8 mouse cellular contexts compared by ENCODE assay signal in genomic region chr1:35849406-35850190, GRCm38 (mm10).
DNase-seq lines count a peak whose midpoint lies in the region; ATAC-seq and TF ChIP-seq lines count a peak whose summit lies in the region.
"Had no signal": no experiment of that assay in that cellular context is flagged by ENCODE, and none has a peak within 500 bp of the region (broad histone marks: within the 10 kb centered on the region; RNA-seq: fewer than 3 reads in every experiment).

No protein-coding gene starts in this region.

- H3K36me3 ChIP-seq in intestine, embryonic 14.5 days (ENCODE audit: control insufficient read depth, insufficient read depth, low read length) = no peaks in the 10 kb centered on the region
- H3K36me3 ChIP-seq in intestine, embryonic 16.5 days (ENCODE audit: control insufficient read depth, insufficient read depth, low read length) = no peaks in the 10 kb centered on the region
- H3K36me3 ChIP-seq in heart, postnatal 0 days (replicated peaks; ENCODE audit: control insufficient read depth, insufficient read depth, low read length) = no peaks in the 10 kb centered on the region

- no peak for ATAC-seq in intestine, embryonic 14.5 days (replicated peaks; ENCODE audit: low FRiP score, low TSS enrichment, low read depth)
- no peak for ATAC-seq in intestine, embryonic 16.5 days
- ATAC-seq in heart, postnatal 0 days (ENCODE audit: insufficient read depth, low read depth) = peak; percentile 61
- ATAC-seq in inflammation-experienced regulatory T-cells, adult 6 months = no peak
- ATAC-seq: liver, postnatal 0 days had no signal

- H3K4me3 ChIP-seq in intestine, embryonic 14.5 days (ENCODE audit: low read depth, low read length) = no peak overlapping the region
- no peak overlapping the region for H3K4me3 ChIP-seq in intestine, embryonic 16.5 days (ENCODE audit: low read length)
- H3K4me3 ChIP-seq in heart, postnatal 0 days (ENCODE audit: low read depth, low read length) = peak overlapping the region; percentile 27

- H3K4me2 ChIP-seq in intestine, embryonic 14.5 days (ENCODE audit: low read length) = no peak overlapping the region
- no peak overlapping the region for H3K4me2 ChIP-seq in intestine, embryonic 16.5 days (ENCODE audit: low read depth, low read length)
- H3K4me2 ChIP-seq in heart, postnatal 0 days (ENCODE audit: low read depth, low read length) = peak overlapping the region; percentile 46

- no peaks in the 10 kb centered on the region for H3K9me3 ChIP-seq in intestine, embryonic 14.5 days (ENCODE audit: control insufficient read depth, low read length)
- no peaks in the 10 kb centered on the region for H3K9me3 ChIP-seq in intestine, embryonic 16.5 days (ENCODE audit: control insufficient read depth, low read length)
- H3K9me3 ChIP-seq in heart, postnatal 0 days (replicated peaks; ENCODE audit: control insufficient read depth, low read length) = no peaks in the 10 kb centered on the region

- no peaks in the 10 kb centered on the region for H3K27me3 ChIP-seq in intestine, embryonic 14.5 days (replicated peaks; ENCODE audit: control insufficient read depth, insufficient read depth, low read length)
- no peaks in the 10 kb centered on the region for H3K27me3 ChIP-seq in intestine, embryonic 16.5 days (replicated peaks; ENCODE audit: control insufficient read depth, insufficient read depth, low read length)
- no peaks in the 10 kb centered on the region for H3K27me3 ChIP-seq in heart, postnatal 0 days (ENCODE audit: control insufficient read depth, insufficient read depth, low read length)

- no peaks in the 10 kb centered on the region for H3K4me1 ChIP-seq in intestine, embryonic 14.5 days (replicated peaks; ENCODE audit: control insufficient read depth, insufficient read depth, low read length)
- H3K4me1 ChIP-seq in intestine, embryonic 16.5 days (ENCODE audit: control insufficient read depth, insufficient read depth, low read length) = no peaks in the 10 kb centered on the region
- H3K4me1 ChIP-seq in heart, postnatal 0 days (ENCODE audit: control insufficient read depth, insufficient read depth) = peaks cover 14% of the 10 kb centered on the region; the same call in 1 of the 2 replicates

- no peak overlapping the region for H3K27ac ChIP-seq in intestine, embryonic 14.5 days (ENCODE audit: low read depth)
- H3K27ac ChIP-seq in intestine, embryonic 16.5 days (ENCODE audit: low read length) = no peak overlapping the region
- H3K27ac ChIP-seq in heart, postnatal 0 days (ENCODE audit: low read depth) = peak overlapping the region; percentile 73

- 75% methylated on average over 11 of the region's 11 CpGs for WGBS in intestine, embryonic 14.5 days
- 72% methylated on average over 11 of the region's 11 CpGs for WGBS in intestine, embryonic 16.5 days
- WGBS in heart, postnatal 0 days = 48% methylated on average over 11 of the region's 11 CpGs

- no peak for TF ChIP-seq EP300 in heart, postnatal 0 days (IDR thresholded peaks at IDR 0.05; ENCODE audit: low read depth)

- peak; percentile 38 for DNase-seq in intestine, embryonic 14.5 days (ENCODE audit: low spot score)
- peak; percentile 5 for DNase-seq in 3T3-L1 (ENCODE audit: low read depth, low spot score)
- peak; percentile 4 for DNase-seq in 416B (ENCODE audit: low read depth)
- DNase-seq in heart, postnatal 0 days (ENCODE audit: low spot score) = peak; percentile 57
- no peak for DNase-seq in cerebellum, adult 9-11 months
- DNase-seq: liver, postnatal 0 days had no signal

- no peak for TF ChIP-seq CTCF in heart, postnatal 0 days (IDR thresholded peaks at IDR 0.05; ENCODE audit: low read depth)

- no peak overlapping the region for H3K9ac ChIP-seq in intestine, embryonic 14.5 days (ENCODE audit: low read length)
- no peak overlapping the region for H3K9ac ChIP-seq in intestine, embryonic 16.5 days (ENCODE audit: low read depth, low read length)
- no peak overlapping the region for H3K9ac ChIP-seq in heart, postnatal 0 days (replicated peaks; ENCODE audit: low read depth, low read length)
- H3K9ac ChIP-seq: liver, postnatal 0 days had no signal
